In genomic region chr2:52676913-52677303, GRCm38 (mm10) we compare ENCODE assay signal across 8 mouse cellular contexts. TPM values are rescaled to one million over a fixed set of nuclear protein-coding genes. Genes with fewer than 3 reads are reported as not detected.
DNase-seq lines count a peak whose midpoint lies in the region; ATAC-seq and TF ChIP-seq lines count a peak whose summit lies in the region.

No protein-coding gene starts in this region.

- intact Hi-C loops in gastrocnemius, adult 2 months (cut with DNase I) = no loop called here

- peaks cover 18% of the 10 kb centered on the region for H3K4me1 ChIP-seq in lung, embryonic 15.5 days
- H3K4me1 ChIP-seq in midbrain, postnatal 0 days (ENCODE audit: insufficient read depth, low read length) = peaks cover 3% of the 10 kb centered on the region; the same call in 1 of the 2 replicates

- peak overlapping the region; percentile 98 for H3K4me2 ChIP-seq in lung, embryonic 15.5 days
- peak overlapping the region; percentile 84 for H3K4me2 ChIP-seq in midbrain, postnatal 0 days (ENCODE audit: low read depth, low read length, poor library complexity, severe bottlenecking)

- peak overlapping the region; percentile 67; the same call in 1 of the 2 replicates for H3K4me3 ChIP-seq in lung, embryonic 15.5 days
- H3K4me3 ChIP-seq in midbrain, postnatal 0 days (ENCODE audit: low read depth, low read length) = peak overlapping the region; percentile 74
- no peak overlapping the region for H3K4me3 ChIP-seq in gastrocnemius, adult 2 months

- WGBS in lung, embryonic 15.5 days = 12% methylated on average over 6 of the region's 6 CpGs
- WGBS in midbrain, postnatal 0 days = 7% methylated on average over 6 of the region's 6 CpGs

- TF ChIP-seq CTCF in midbrain, postnatal 0 days (IDR thresholded peaks at IDR 0.05) = no peak
- no peak for TF ChIP-seq CTCF in gastrocnemius, adult 2 months (IDR thresholded peaks at IDR 0.05)

- no peaks in the 10 kb centered on the region for H3K9me3 ChIP-seq in lung, embryonic 15.5 days
- no peaks in the 10 kb centered on the region for H3K9me3 ChIP-seq in midbrain, postnatal 0 days (ENCODE audit: low read length)

- H3K36me3 ChIP-seq in lung, embryonic 15.5 days = no peaks in the 10 kb centered on the region
- no peaks in the 10 kb centered on the region for H3K36me3 ChIP-seq in midbrain, postnatal 0 days (ENCODE audit: insufficient read depth, low read length)

- no peak overlapping the region for H3K9ac ChIP-seq in lung, embryonic 15.5 days
- H3K9ac ChIP-seq in midbrain, postnatal 0 days (replicated peaks; ENCODE audit: low read length, poor library complexity, severe bottlenecking) = 0 out of 2 replicates have a peak overlapping the region, but pooled peaks have one; percentile 24

- peaks cover 35% of the 10 kb centered on the region for H3K27me3 ChIP-seq in lung, embryonic 15.5 days
- H3K27me3 ChIP-seq in midbrain, postnatal 0 days (ENCODE audit: insufficient read depth, low read length) = 0 out of 2 replicates have a peak, but pooled peaks cover 5% of the 10 kb centered on the region

- DNase-seq in lung, postnatal 36 days = no peak
- DNase-seq in embryo, embryonic 10.5 days (ENCODE audit: low spot score) = peak; percentile 26
- DNase-seq in induced T-regulatory cell, adult 2 months (ENCODE audit: low read depth) = peak; percentile 5
- peak; percentile 31 for DNase-seq in midbrain, postnatal 0 days (ENCODE audit: low spot score)
- no peak for DNase-seq in adipocyte (ENCODE audit: low spot score)
- DNase-seq in gastrocnemius, adult 2 months = no peak
- DNase-seq in thymus, adult 18-20 months = no peak

- no peak for ATAC-seq in lung, embryonic 15.5 days (ENCODE audit: borderline replicate concordance, extremely low read depth, low FRiP score, low TSS enrichment)
- peak; percentile 4; the same call in 1 of the 2 replicates for ATAC-seq in midbrain, postnatal 0 days (ENCODE audit: low FRiP score)

- no peak overlapping the region for H3K27ac ChIP-seq in lung, embryonic 15.5 days
- H3K27ac ChIP-seq in midbrain, postnatal 0 days (ENCODE audit: low read depth, low read length) = no peak overlapping the region; the same call in 1 of the 2 replicates
- no peak overlapping the region for H3K27ac ChIP-seq in gastrocnemius, adult 2 months

RNA-seq across cellular contexts. Expression of gene Cacnb4, which starts 0.3 kb away (rescaled TPM):
- 0.45 and 1.2 TPM in 2 replicates for polyA plus RNA-seq in lung, embryonic 15.5 days (2015; fragmentation: Nextera tagmentation; extraction: Ambion mirVana)
- 12.5 and 15.7 TPM in 2 replicates for total RNA-seq in midbrain, postnatal 0 days (2014; rRNA removed)
- 13.3 and 14.0 TPM in 2 replicates for polyA plus RNA-seq in midbrain, postnatal 0 days (2015; fragmentation: Nextera tagmentation; extraction: Ambion mirVana)
- total RNA-seq in gastrocnemius, adult 2 months (2021) = under 1 TPM; 0.20 to 0.31 TPM

Comparison
In these comparisons a context has a peak if more than half of its experiments do, and no peak if none do; other contexts are left out.
1. DNase-seq: peak in embryo, embryonic 10.5 days (single experiment), induced T-regulatory cell, adult 2 months (single experiment) and midbrain, postnatal 0 days (single experiment); none in lung, postnatal 36 days (single experiment), adipocyte (single experiment), gastrocnemius, adult 2 months (single experiment) and thymus, adult 18-20 months (0 of 2).
2. RNA of gene Cacnb4, which starts 0.3 kb away (total RNA-seq): 12.5 to 15.7 TPM in midbrain, postnatal 0 days; 0.20 to 0.31 TPM in gastrocnemius, adult 2 months; every median in the first group is over 10 times any median in the second.